Mouse (Mus musculus): ENCODE measurements around the gene Gtf2ird1. TPM values are rescaled to one million over a fixed set of nuclear protein-coding genes. Genes with fewer than 3 reads are reported as not detected.

Gene Gtf2ird1
- polyA plus RNA-seq (2012; rRNA removed) (99.0 and 113 TPM in 2 replicates), polyA plus RNA-seq (2014; fragmentation: Nextera tagmentation; extraction: Ambion mirVana) (100 and 103 TPM in 2 replicates)

GRCm38 (mm10) chr5:134456503-134456962, at the start of gene Gtf2ird1:
TSS of gene Gtf2ird1 (minus strand) at chr5:134456716.
- DNase-seq (ENCODE audit: low spot score), result peak; percentile 75
- peak; percentile 90 for ATAC-seq (ENCODE audit: low FRiP score, low read depth)
- under 1% methylated on average over 43 of the region's 44 CpGs for WGBS

GRCm38 (mm10) chr5:134505810-134506292, 49.3 kb upstream of the Gtf2ird1 start:
- Histone ChIP-seq H3K9me3 (ENCODE audit: control insufficient read depth, low read length) (no peaks in the 10 kb centered on the region), H3K9ac (ENCODE audit: low read depth, low read length, severe bottlenecking) (no peak overlapping the region), H3K4me2 (replicated peaks; ENCODE audit: low read depth, low read length, severe bottlenecking) (no peak overlapping the region), H3K4me3 (replicated peaks; ENCODE audit: low read length) (no peak overlapping the region), H3K36me3 (ENCODE audit: control insufficient read depth, insufficient read depth, low read length) (peaks cover 54% of the 10 kb centered on the region), H3K27me3 (ENCODE audit: control insufficient read depth, insufficient read depth, low read length) (no peaks in the 10 kb centered on the region), H3K27ac (replicated peaks; ENCODE audit: low read depth, low read length) (no peak overlapping the region), H3K4me1 (ENCODE audit: control insufficient read depth, insufficient read depth, low read length) (no peaks in the 10 kb centered on the region)
- TF ChIP-seq POLR2A (IDR thresholded peaks at IDR 0.05; ENCODE audit: borderline replicate concordance, extremely low read depth, insufficient read depth, insufficient read length), result no peak
- DNase-seq (ENCODE audit: low spot score) (no peak), ATAC-seq (ENCODE audit: low FRiP score, low read depth) (no peak)
- WGBS, result 73% methylated on average over 9 of the region's 9 CpGs

More at GRCm38 (mm10) chr5:134456503-134456962, at the start of gene Gtf2ird1:
- Histone ChIP-seq H3K27ac (replicated peaks; ENCODE audit: low read depth, low read length) (peak within 1 kb of the TSS; percentile 95), H3K4me1 (ENCODE audit: control insufficient read depth, insufficient read depth, low read length) (peaks cover 14% of the 10 kb centered on the region), H3K27me3 (ENCODE audit: control insufficient read depth, insufficient read depth, low read length) (no peaks in the 10 kb centered on the region), H3K36me3 (ENCODE audit: control insufficient read depth, insufficient read depth, low read length) (peaks cover 14% of the 10 kb centered on the region), H3K9ac (ENCODE audit: low read depth, low read length, severe bottlenecking) (peak within 1 kb of the TSS; percentile 92), H3K9me3 (ENCODE audit: control insufficient read depth, low read length) (peaks cover 8% of the 10 kb centered on the region; the same call in 1 of the 2 replicates), H3K4me2 (replicated peaks; ENCODE audit: low read depth, low read length, severe bottlenecking) (peak within 1 kb of the TSS; percentile 68), H3K4me3 (replicated peaks; ENCODE audit: low read length) (peak within 1 kb of the TSS; percentile 78)
- 0 out of 2 replicates have a peak, but pooled peaks have one; percentile 8 for TF ChIP-seq POLR2A (IDR thresholded peaks at IDR 0.05; ENCODE audit: borderline replicate concordance, extremely low read depth, insufficient read depth, insufficient read length)

GRCm38 (mm10) chr5:134502591-134502990, 46.1 kb upstream of the Gtf2ird1 start:
- H3K36me3 ChIP-seq (ENCODE audit: control insufficient read depth, insufficient read depth, low read length), result peaks cover 48% of the 10 kb centered on the region
- WGBS, result 93% methylated on average over 18 of the region's 18 CpGs
- no peaks in the 10 kb centered on the region for H3K4me1 ChIP-seq (ENCODE audit: control insufficient read depth, insufficient read depth, low read length)

DNA sequence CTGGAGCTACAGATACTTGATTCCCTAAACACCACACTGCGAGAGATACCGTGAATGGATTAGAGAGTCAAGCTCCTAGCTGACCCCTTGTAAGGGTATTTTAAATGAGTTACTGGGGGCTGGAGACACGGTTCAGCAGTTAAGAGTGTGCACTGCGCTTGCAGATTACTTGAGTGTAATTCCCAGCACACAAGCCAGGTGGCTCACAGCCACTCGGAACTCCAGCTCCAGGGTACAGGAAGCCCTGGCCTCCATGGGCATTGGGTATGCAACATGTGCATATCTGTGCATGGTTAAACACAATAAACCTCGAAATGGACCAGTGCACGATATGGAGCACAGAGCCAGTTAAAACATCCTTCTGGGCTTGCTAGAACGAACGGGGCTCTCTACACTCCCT, 44.9 kb upstream of the Gtf2ird1 start:
- DNase-seq (ENCODE audit: low spot score), result no peak
- no peaks in the 10 kb centered on the region for H3K9me3 ChIP-seq (ENCODE audit: control insufficient read depth, low read length)
- no peaks in the 10 kb centered on the region for H3K27me3 ChIP-seq (ENCODE audit: control insufficient read depth, insufficient read depth, low read length)
- ATAC-seq (ENCODE audit: low FRiP score, low read depth), result no peak
- H3K36me3 ChIP-seq (ENCODE audit: control insufficient read depth, insufficient read depth, low read length), result peaks cover 59% of the 10 kb centered on the region
- TF ChIP-seq POLR2A (IDR thresholded peaks at IDR 0.05; ENCODE audit: borderline replicate concordance, extremely low read depth, insufficient read depth, insufficient read length), result no peak
- H3K4me3 ChIP-seq (replicated peaks; ENCODE audit: low read length), result no peak overlapping the region
- H3K4me1 ChIP-seq (ENCODE audit: control insufficient read depth, insufficient read depth, low read length), result no peaks in the 10 kb centered on the region
- H3K27ac ChIP-seq (replicated peaks; ENCODE audit: low read depth, low read length), result no peak overlapping the region
- H3K9ac ChIP-seq (ENCODE audit: low read depth, low read length, severe bottlenecking), result no peak overlapping the region
- H3K4me2 ChIP-seq (replicated peaks; ENCODE audit: low read depth, low read length, severe bottlenecking), result no peak overlapping the region
- WGBS, result 89% methylated on average over 9 of the region's 9 CpGs

More at GRCm38 (mm10) chr5:134502591-134502990, 46.1 kb upstream of the Gtf2ird1 start:
- Histone ChIP-seq H3K4me2 (replicated peaks; ENCODE audit: low read depth, low read length, severe bottlenecking) (no peak overlapping the region), H3K27me3 (ENCODE audit: control insufficient read depth, insufficient read depth, low read length) (no peaks in the 10 kb centered on the region), H3K9ac (ENCODE audit: low read depth, low read length, severe bottlenecking) (no peak overlapping the region), H3K4me3 (replicated peaks; ENCODE audit: low read length) (no peak overlapping the region), H3K9me3 (ENCODE audit: control insufficient read depth, low read length) (no peaks in the 10 kb centered on the region), H3K27ac (replicated peaks; ENCODE audit: low read depth, low read length) (no peak overlapping the region)
- ATAC-seq (ENCODE audit: low FRiP score, low read depth), result no peak
- no peak for TF ChIP-seq POLR2A (IDR thresholded peaks at IDR 0.05; ENCODE audit: borderline replicate concordance, extremely low read depth, insufficient read depth, insufficient read length)
- no peak for DNase-seq (ENCODE audit: low spot score)

DNA sequence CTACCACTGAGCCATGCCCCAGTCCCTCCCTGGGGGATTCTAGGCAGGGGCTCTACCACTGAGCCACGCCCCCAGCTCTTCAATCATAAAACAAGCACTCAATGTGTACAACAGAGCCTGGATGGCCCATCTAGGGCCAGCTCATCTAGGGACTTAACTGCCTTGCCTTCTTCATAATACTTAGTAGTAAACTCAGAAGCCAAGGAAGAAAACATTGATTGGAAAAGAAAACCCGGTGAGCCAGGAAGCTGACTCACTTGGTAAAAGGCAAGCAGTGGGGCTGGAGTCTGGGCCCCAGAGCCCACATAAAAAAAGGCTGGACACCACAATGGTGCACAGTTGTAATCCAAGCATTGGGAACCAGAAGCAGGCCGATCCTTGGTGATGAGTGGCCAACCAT, 44.2 kb upstream of the Gtf2ird1 start:
- H3K27me3 ChIP-seq (ENCODE audit: control insufficient read depth, insufficient read depth, low read length), result no peaks in the 10 kb centered on the region
- H3K9me3 ChIP-seq (ENCODE audit: control insufficient read depth, low read length), result no peaks in the 10 kb centered on the region
- H3K27ac ChIP-seq (replicated peaks; ENCODE audit: low read depth, low read length), result no peak overlapping the region
- no peak overlapping the region for H3K4me2 ChIP-seq (replicated peaks; ENCODE audit: low read depth, low read length, severe bottlenecking)
- H3K4me3 ChIP-seq (replicated peaks; ENCODE audit: low read length), result no peak overlapping the region
- no peak overlapping the region for H3K9ac ChIP-seq (ENCODE audit: low read depth, low read length, severe bottlenecking)
- 97% methylated on average over 3 of the region's 3 CpGs for WGBS
- ATAC-seq (ENCODE audit: low FRiP score, low read depth) (no peak), DNase-seq (ENCODE audit: low spot score) (no peak)
- no peaks in the 10 kb centered on the region for H3K4me1 ChIP-seq (ENCODE audit: control insufficient read depth, insufficient read depth, low read length)
- peaks cover 61% of the 10 kb centered on the region for H3K36me3 ChIP-seq (ENCODE audit: control insufficient read depth, insufficient read depth, low read length)
- TF ChIP-seq POLR2A (IDR thresholded peaks at IDR 0.05; ENCODE audit: borderline replicate concordance, extremely low read depth, insufficient read depth, insufficient read length), result no peak

Measured in limb, embryonic 14.5 days (tissue).